Mouse (Mus musculus): ENCODE results near the gene Fyb.

DNA sequence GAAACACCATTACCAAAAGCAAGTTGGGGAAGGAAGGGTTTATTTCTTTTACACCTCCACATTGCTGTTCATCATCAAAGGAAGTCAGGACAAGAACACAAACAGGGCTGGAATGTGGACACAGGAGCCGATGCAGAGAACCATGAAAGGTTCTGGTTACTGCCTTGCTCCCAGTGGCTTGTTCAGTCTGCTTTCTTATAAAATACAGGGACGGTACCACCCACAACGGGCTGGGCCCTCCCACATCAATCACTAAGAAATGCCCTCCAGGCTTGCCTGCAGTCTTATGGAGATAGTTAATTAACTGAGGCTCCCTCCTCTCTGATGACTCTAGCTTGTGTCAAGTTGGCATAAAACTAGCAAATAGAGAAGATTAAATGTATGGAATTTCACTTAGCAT, 139.3 kb downstream of the Fyb start:
- no peak for TF ChIP-seq CTCF (conservative IDR thresholded peaks at IDR 0.05; ENCODE audit: low read length)
- no peak for TF ChIP-seq NANOG (IDR thresholded peaks at IDR 0.05; ENCODE audit: borderline replicate concordance, low read length)
